In genomic region chr17:26850358-26851135, GRCm38 (mm10) we compare ENCODE assay signal across 8 mouse cellular contexts. TPM values are rescaled to one million over a fixed set of nuclear protein-coding genes. Genes with fewer than 3 reads are reported as not detected.
A peak's percentile ranks its signal among the peaks of the same experiment; 100 is the strongest.
DNase-seq lines count a peak whose midpoint lies in the region; ATAC-seq lines count a peak whose summit lies in the region.

No protein-coding gene starts in this region.

- H3K4me2 ChIP-seq in hindbrain, embryonic 13.5 days = no peak overlapping the region
- peak overlapping the region; percentile 44 for H3K4me2 ChIP-seq in embryonic facial prominence, embryonic 15.5 days (replicated peaks)
- peak overlapping the region; percentile 25 for H3K4me2 ChIP-seq in midbrain, embryonic 15.5 days

- H3K4me1 ChIP-seq in hindbrain, embryonic 10.5 days (replicated peaks) = peaks cover 16% of the 10 kb centered on the region
- peaks cover 11% of the 10 kb centered on the region for H3K4me1 ChIP-seq in hindbrain, embryonic 13.5 days (replicated peaks)
- H3K4me1 ChIP-seq in embryonic facial prominence, embryonic 15.5 days = peaks cover 17% of the 10 kb centered on the region
- H3K4me1 ChIP-seq in midbrain, embryonic 15.5 days = peaks cover 15% of the 10 kb centered on the region

- H3K4me3 ChIP-seq in hindbrain, embryonic 10.5 days = peak overlapping the region; percentile 34
- no peak overlapping the region for H3K4me3 ChIP-seq in hindbrain, embryonic 13.5 days
- peak overlapping the region; percentile 30 for H3K4me3 ChIP-seq in embryonic facial prominence, embryonic 15.5 days (replicated peaks)
- 0 out of 2 replicates have a peak overlapping the region, but pooled peaks have one; percentile 14 for H3K4me3 ChIP-seq in midbrain, embryonic 15.5 days

- no peak for ATAC-seq in hindbrain, embryonic 13.5 days (ENCODE audit: low FRiP score)
- no peak for ATAC-seq in embryonic facial prominence, embryonic 15.5 days (ENCODE audit: insufficient number of reproducible peaks, low FRiP score, low TSS enrichment, low read depth)
- ATAC-seq in midbrain, embryonic 15.5 days (replicated peaks) = no peak

- H3K27me3 ChIP-seq in hindbrain, embryonic 10.5 days (ENCODE audit: insufficient read depth, poor library complexity, severe bottlenecking) = peaks cover 98% of the 10 kb centered on the region
- peaks cover 91% of the 10 kb centered on the region for H3K27me3 ChIP-seq in hindbrain, embryonic 13.5 days
- H3K27me3 ChIP-seq in embryonic facial prominence, embryonic 15.5 days = peaks cover 83% of the 10 kb centered on the region
- H3K27me3 ChIP-seq in midbrain, embryonic 15.5 days (replicated peaks) = peaks cover 82% of the 10 kb centered on the region

- WGBS in hindbrain, embryonic 10.5 days = under 1% methylated on average over 48 of the region's 48 CpGs
- under 1% methylated on average over 48 of the region's 48 CpGs for WGBS in hindbrain, embryonic 13.5 days
- WGBS in embryonic facial prominence, embryonic 15.5 days = 1% methylated on average over 48 of the region's 48 CpGs
- WGBS in midbrain, embryonic 15.5 days = under 1% methylated on average over 48 of the region's 48 CpGs

- no peak overlapping the region for H3K9ac ChIP-seq in hindbrain, embryonic 13.5 days
- H3K9ac ChIP-seq in embryonic facial prominence, embryonic 15.5 days = no peak overlapping the region
- no peak overlapping the region for H3K9ac ChIP-seq in midbrain, embryonic 15.5 days

- DNase-seq in hindbrain, embryonic 10.5 days (ENCODE audit: low spot score) = peak; percentile 53
- DNase-seq in induced T-regulatory cell, adult 2 months (ENCODE audit: low read depth) = peak; percentile 42
- DNase-seq in gastrocnemius, postnatal 25 days = no peak
- DNase-seq in frontal cortex, postnatal 25 days (ENCODE audit: low spot score in 2 of 2) = no peak
- no peak for DNase-seq in cerebellum, adult 18-20 months

- no peaks in the 10 kb centered on the region for H3K9me3 ChIP-seq in hindbrain, embryonic 10.5 days
- no peaks in the 10 kb centered on the region for H3K9me3 ChIP-seq in hindbrain, embryonic 13.5 days
- no peaks in the 10 kb centered on the region for H3K9me3 ChIP-seq in embryonic facial prominence, embryonic 15.5 days (replicated peaks)
- no peaks in the 10 kb centered on the region for H3K9me3 ChIP-seq in midbrain, embryonic 15.5 days

- no peaks in the 10 kb centered on the region for H3K36me3 ChIP-seq in hindbrain, embryonic 10.5 days
- no peaks in the 10 kb centered on the region for H3K36me3 ChIP-seq in hindbrain, embryonic 13.5 days
- H3K36me3 ChIP-seq in embryonic facial prominence, embryonic 15.5 days = no peaks in the 10 kb centered on the region
- H3K36me3 ChIP-seq in midbrain, embryonic 15.5 days (replicated peaks) = no peaks in the 10 kb centered on the region

- no peak overlapping the region for H3K27ac ChIP-seq in hindbrain, embryonic 10.5 days
- H3K27ac ChIP-seq in hindbrain, embryonic 13.5 days = no peak overlapping the region
- H3K27ac ChIP-seq in embryonic facial prominence, embryonic 15.5 days (replicated peaks) = no peak overlapping the region
- H3K27ac ChIP-seq in midbrain, embryonic 15.5 days = no peak overlapping the region

RNA-seq across cellular contexts. Expression of gene Nkx2-5, which starts 5.7 kb away (rescaled TPM):
- polyA plus RNA-seq in hindbrain, embryonic 10.5 days (2016; fragmentation: Nextera tagmentation; extraction: Ambion mirVana) = 0.21 TPM in 1 of 2 replicates, not detected in the other
- 0.39 and 0.67 TPM in 2 replicates for polyA plus RNA-seq in hindbrain, embryonic 13.5 days (2015; fragmentation: Nextera tagmentation; extraction: Ambion mirVana)
- 8.8 and 11.4 TPM in 2 replicates for polyA plus RNA-seq in embryonic facial prominence, embryonic 15.5 days (2015; fragmentation: Nextera tagmentation; extraction: Ambion mirVana)
- polyA plus RNA-seq in midbrain, embryonic 15.5 days (2015; fragmentation: Nextera tagmentation; extraction: Ambion mirVana) = 0.10 and 0.92 TPM in 2 replicates
- not detected for total RNA-seq in gastrocnemius, postnatal 25 days (2021)

Comparison
In these comparisons a context has a peak if more than half of its experiments do, and no peak if none do; other contexts are left out.
1. DNase-seq: peak in hindbrain, embryonic 10.5 days (single experiment) and induced T-regulatory cell, adult 2 months (single experiment); none in gastrocnemius, postnatal 25 days (single experiment), frontal cortex, postnatal 25 days (0 of 2) and cerebellum, adult 18-20 months (0 of 2).